Mouse (Mus musculus) embryonic facial prominence, embryonic 15.5 days (tissue): Measurements from ENCODE around the gene Ccdc153. TPM values are rescaled to one million over a fixed set of nuclear protein-coding genes. Genes with fewer than 3 reads are reported as not detected.
A peak's percentile ranks its signal among the peaks of the same experiment; 100 is the strongest.

ENCODE experiments used
- ATAC-seq: fragments of 200-750 bp; cut with Nextera tagmentation; 2 replicates; pipeline ENCODE4 v1.8.0; 2017; ENCODE audit warnings: low read depth, moderate TSS enrichment; ENCODE audit not compliant: insufficient number of reproducible peaks, low FRiP score, low TSS enrichment
- H3K27ac ChIP-seq: fragments of 300-500 bp; sonication (generic); replicated peaks from 2 replicates; pipeline ENCODE4 v1.5.1; 2015; ENCODE audit warnings: mild to moderate bottlenecking, inconsistent platforms
- H3K27me3 ChIP-seq: fragments of 300-500 bp; sonication (generic); 2 replicates; pipeline ENCODE4 v1.6.1; 2015; ENCODE audit warnings: inconsistent platforms
- H3K36me3 ChIP-seq: fragments of 300-500 bp; sonication (generic); 2 replicates; pipeline ENCODE4 v1.6.1; 2015; ENCODE audit warnings: mild to moderate bottlenecking, inconsistent platforms
- H3K4me1 ChIP-seq: fragments of 300-500 bp; sonication (generic); 2 replicates; pipeline ENCODE4 v1.6.1; 2015; ENCODE audit warnings: inconsistent platforms
- H3K4me2 ChIP-seq: fragments of 300-500 bp; sonication (generic); replicated peaks from 2 replicates; pipeline ENCODE4 v1.6.1; 2015; ENCODE audit warnings: mild to moderate bottlenecking, inconsistent platforms
- H3K4me3 ChIP-seq: fragments of 300-500 bp; sonication (generic); replicated peaks from 2 replicates; pipeline ENCODE4 v1.5.1; 2015; ENCODE audit warnings: mild to moderate bottlenecking, inconsistent platforms
- H3K9ac ChIP-seq: fragments of 300-500 bp; sonication (generic); 2 replicates; pipeline ENCODE4 v1.6.1; 2015; ENCODE audit warnings: inconsistent platforms
- H3K9me3 ChIP-seq: fragments of 300-500 bp; sonication (generic); replicated peaks from 2 replicates; pipeline ENCODE4 v1.6.1; 2016; ENCODE audit warnings: inconsistent platforms
- WGBS: fragments of 180-500 bp; shearing (Covaris S2); methylation state at CpG from one replicate; pipeline ENCODE4 v1.1.7; 2015; 5-methylcytosine and 5-hydroxymethylcytosine counted together
- polyA plus RNA-seq: library from polyadenylated mRNA; unstranded; fragments of >200 nt; fragmentation: Nextera tagmentation; extraction: Ambion mirVana; gene quantifications from 2 replicates; pipeline ENCODE4 v1.2.1, GENCODE M21; 2015

The Ccdc153 gene
- polyA plus RNA-seq, 1 experiment from 2014 or later = 23.5 TPM

GRCm38 (mm10) chr9:44240911-44241310, 435 bp downstream of the Ccdc153 start:
- no peaks in the 10 kb centered on the region for H3K27me3 ChIP-seq
- ATAC-seq = no peak
- no peak overlapping the region for H3K9ac ChIP-seq
- no peaks in the 10 kb centered on the region for H3K36me3 ChIP-seq
- no peak overlapping the region for H3K4me2 ChIP-seq
- H3K9me3 ChIP-seq = no peaks in the 10 kb centered on the region
- no peaks in the 10 kb centered on the region for H3K4me1 ChIP-seq
- H3K27ac ChIP-seq = no peak overlapping the region
- whole genome bisulfite sequencing = 47% methylated on average over 5 of the region's 5 CpGs
- H3K4me3 ChIP-seq = no peak overlapping the region

DNA sequence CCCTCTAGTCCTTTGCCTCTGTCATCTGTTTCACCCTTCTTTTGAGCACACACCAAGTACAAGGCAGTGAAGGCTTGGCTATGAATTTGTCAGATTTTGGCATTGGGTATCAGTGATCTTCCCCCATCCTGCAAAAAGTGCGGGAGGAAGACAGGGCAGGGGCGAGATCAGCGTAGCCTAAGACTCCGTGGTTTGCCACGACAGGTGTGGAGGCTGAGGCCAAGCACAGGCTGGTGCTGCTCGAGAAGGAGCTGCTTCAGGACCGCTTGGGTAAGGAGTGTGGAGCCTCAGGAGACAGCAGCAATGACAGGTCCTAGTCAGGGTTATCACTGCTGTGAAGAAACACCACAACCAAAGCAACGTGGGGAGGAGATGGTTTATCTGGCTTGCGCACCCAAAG, 942 bp downstream of the Ccdc153 start:
- Histone ChIP-seq H3K4me2 (no peak overlapping the region), H3K36me3 (no peaks in the 10 kb centered on the region), H3K27ac (no peak overlapping the region), H3K27me3 (no peaks in the 10 kb centered on the region), H3K4me3 (no peak overlapping the region), H3K4me1 (no peaks in the 10 kb centered on the region), H3K9ac (no peak overlapping the region), H3K9me3 (no peaks in the 10 kb centered on the region)
- ATAC-seq = no peak
- WGBS = 73% methylated on average over 9 of the region's 9 CpGs

DNA sequence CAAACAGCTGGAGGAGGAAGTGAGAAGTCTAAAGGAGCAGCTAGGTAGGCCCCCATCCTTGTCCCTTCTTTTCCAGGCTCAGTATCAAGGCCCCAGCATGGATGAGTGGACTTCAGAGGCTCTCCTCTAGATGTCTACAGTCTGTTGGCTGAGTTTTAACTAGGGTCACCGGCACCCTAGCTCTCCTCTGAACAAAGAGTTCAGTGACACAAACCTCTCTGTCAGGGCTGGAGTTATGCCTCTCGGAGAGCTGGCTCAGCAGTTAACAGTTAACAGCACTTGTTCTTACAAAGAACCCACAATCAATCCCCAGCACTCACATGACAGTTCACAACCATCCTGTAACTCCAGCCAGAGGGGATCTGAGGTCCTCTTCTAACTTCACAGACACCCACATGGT, 3.1 kb downstream of the Ccdc153 start:
- Histone ChIP-seq H3K27me3 (no peaks in the 10 kb centered on the region), H3K4me2 (no peak overlapping the region), H3K4me1 (no peaks in the 10 kb centered on the region), H3K4me3 (no peak overlapping the region), H3K9ac (no peak overlapping the region), H3K9me3 (no peaks in the 10 kb centered on the region), H3K27ac (no peak overlapping the region), H3K36me3 (no peaks in the 10 kb centered on the region)
- ATAC-seq = no peak
- 46% methylated on average over 2 of the region's 2 CpGs for WGBS

GRCm38 (mm10) chr9:44247907-44248306, 7.4 kb downstream of the Ccdc153 start:
- H3K4me2 ChIP-seq = no peak overlapping the region
- H3K9me3 ChIP-seq = no peaks in the 10 kb centered on the region
- H3K27me3 ChIP-seq = no peaks in the 10 kb centered on the region
- H3K4me1 ChIP-seq = peaks cover 9% of the 10 kb centered on the region; the same call in 1 of the 2 replicates
- H3K36me3 ChIP-seq = no peaks in the 10 kb centered on the region
- no peak for ATAC-seq
- WGBS = 78% methylated on average over 6 of the region's 6 CpGs
- H3K27ac ChIP-seq = no peak overlapping the region
- H3K4me3 ChIP-seq = no peak overlapping the region
- no peak overlapping the region for H3K9ac ChIP-seq

GRCm38 (mm10) chr9:44249181-44250146, 9.0 kb downstream of the Ccdc153 start:
- no peak overlapping the region for H3K9ac ChIP-seq
- H3K27me3 ChIP-seq = no peaks in the 10 kb centered on the region
- H3K9me3 ChIP-seq = no peaks in the 10 kb centered on the region
- ATAC-seq = 0 out of 2 replicates have a peak, but pooled peaks have one; percentile 51
- no peaks in the 10 kb centered on the region for H3K36me3 ChIP-seq
- H3K4me1 ChIP-seq = peaks cover 25% of the 10 kb centered on the region
- WGBS = 43% methylated on average over 26 of the region's 26 CpGs
- H3K27ac ChIP-seq = no peak overlapping the region
- H3K4me2 ChIP-seq = peak overlapping the region; percentile 22; the same call in 1 of the 2 replicates
- H3K4me3 ChIP-seq = no peak overlapping the region

- H3K9me3 ChIP-seq = no peaks in the 10 kb centered on the region
- no peaks in the 10 kb centered on the region for H3K36me3 ChIP-seq
- no peak for ATAC-seq
- 59% methylated on average over 4 of the region's 4 CpGs for WGBS
- no peaks in the 10 kb centered on the region for H3K27me3 ChIP-seq
- H3K27ac ChIP-seq = no peak overlapping the region
- H3K4me1 ChIP-seq = peaks cover 35% of the 10 kb centered on the region
- H3K4me3 ChIP-seq = no peak overlapping the region
- no peak overlapping the region for H3K9ac ChIP-seq
- no peak overlapping the region for H3K4me2 ChIP-seq
Measured at GRCm38 (mm10) chr9:44250445-44250844, 10.0 kb downstream of the Ccdc153 start.

GRCm38 (mm10) chr9:44251314-44251713, 10.8 kb downstream of the Ccdc153 start, which contains the start of gene Pdzd3:
TSS of gene Pdzd3 (minus strand) at chr9:44251471.
- Histone ChIP-seq H3K9me3 (no peaks in the 10 kb centered on the region), H3K4me1 (peaks cover 41% of the 10 kb centered on the region), H3K36me3 (peaks cover 2% of the 10 kb centered on the region; the same call in 1 of the 2 replicates), H3K9ac (no peak within 1 kb of the TSS), H3K4me2 (no peak within 1 kb of the TSS), H3K27ac (no peak within 1 kb of the TSS), H3K4me3 (no peak within 1 kb of the TSS), H3K27me3 (no peaks in the 10 kb centered on the region)
- 71% methylated on average over 10 of the region's 10 CpGs for WGBS
- ATAC-seq = no peak

- no peak overlapping the region for H3K27ac ChIP-seq
- peaks cover 42% of the 10 kb centered on the region for H3K4me1 ChIP-seq
- H3K9ac ChIP-seq = no peak overlapping the region
- H3K4me2 ChIP-seq = no peak overlapping the region
- no peak overlapping the region for H3K4me3 ChIP-seq
- 60% methylated on average over 6 of the region's 6 CpGs for WGBS
- no peaks in the 10 kb centered on the region for H3K9me3 ChIP-seq
- no peak for ATAC-seq
- peaks cover 9% of the 10 kb centered on the region; the same call in 1 of the 2 replicates for H3K36me3 ChIP-seq
- H3K27me3 ChIP-seq = no peaks in the 10 kb centered on the region
Measured at GRCm38 (mm10) chr9:44253441-44253840, 13.0 kb downstream of the Ccdc153 start.

- Histone ChIP-seq H3K9ac (no peak overlapping the region), H3K36me3 (peaks cover 10% of the 10 kb centered on the region; the same call in 1 of the 2 replicates), H3K9me3 (no peaks in the 10 kb centered on the region), H3K27ac (peak overlapping the region; percentile 48; the same call in 1 of the 2 replicates), H3K4me1 (peaks cover 39% of the 10 kb centered on the region), H3K4me2 (no peak overlapping the region), H3K4me3 (no peak overlapping the region), H3K27me3 (no peaks in the 10 kb centered on the region)
- 6% methylated on average over 5 of the region's 5 CpGs for WGBS
- no peak for ATAC-seq
Measured at GRCm38 (mm10) chr9:44254508-44255135, 14.1 kb downstream of the Ccdc153 start.

- WGBS = 56% methylated on average over 6 of the region's 6 CpGs
Measured at GRCm38 (mm10) chr9:44255136-44255521, 14.7 kb downstream of the Ccdc153 start.

DNA sequence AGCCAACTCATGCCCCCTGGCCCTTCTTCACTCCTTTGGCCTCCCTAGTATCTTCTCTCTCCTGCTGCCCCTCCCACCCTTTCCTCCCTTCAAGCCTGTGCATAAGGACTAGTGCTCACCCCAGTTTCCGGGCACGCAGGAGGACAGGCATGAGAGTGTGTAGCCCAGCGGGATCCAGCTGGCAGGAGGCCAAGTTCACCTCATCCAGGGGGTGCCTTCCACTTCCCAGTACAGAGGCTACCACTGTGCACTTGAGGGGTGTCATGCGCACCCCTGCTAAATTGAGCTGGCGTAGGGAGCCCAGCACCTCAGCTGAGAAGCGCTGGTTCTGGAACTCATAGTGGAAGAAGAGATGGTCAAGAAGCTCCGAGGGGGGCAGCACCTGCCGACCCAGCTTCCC, 15.7 kb downstream of the Ccdc153 start:
- WGBS = 80% methylated on average over 8 of the region's 8 CpGs
- peaks cover 36% of the 10 kb centered on the region for H3K4me1 ChIP-seq
- no peak overlapping the region for H3K4me3 ChIP-seq
- no peaks in the 10 kb centered on the region for H3K9me3 ChIP-seq
- no peaks in the 10 kb centered on the region for H3K27me3 ChIP-seq
- ATAC-seq = no peak
- H3K4me2 ChIP-seq = no peak overlapping the region
- no peak overlapping the region for H3K27ac ChIP-seq
- peaks cover 10% of the 10 kb centered on the region; the same call in 1 of the 2 replicates for H3K36me3 ChIP-seq
- H3K9ac ChIP-seq = no peak overlapping the region

More at GRCm38 (mm10) chr9:44255136-44255521, 14.7 kb downstream of the Ccdc153 start:
- no peaks in the 10 kb centered on the region for H3K9me3 ChIP-seq
- no peak overlapping the region for H3K4me3 ChIP-seq
- H3K27ac ChIP-seq = peak overlapping the region; percentile 48
- H3K4me1 ChIP-seq = peaks cover 36% of the 10 kb centered on the region
- H3K36me3 ChIP-seq = peaks cover 10% of the 10 kb centered on the region; the same call in 1 of the 2 replicates
- ATAC-seq = no peak
- no peak overlapping the region for H3K4me2 ChIP-seq
- H3K9ac ChIP-seq = no peak overlapping the region
- no peaks in the 10 kb centered on the region for H3K27me3 ChIP-seq
